Mouse (Mus musculus) kidney, embryonic 14.5 days (tissue): ENCODE data around the gene Tbrg1. TPM values are rescaled to one million over a fixed set of nuclear protein-coding genes. Genes with fewer than 3 reads are reported as not detected.
A peak's percentile ranks its signal among the peaks of the same experiment; 100 is the strongest.

Experiments
- ATAC-seq: fragments of 200-750 bp; cut with Nextera tagmentation; 2 replicates; pipeline ENCODE4 v1.8.0; 2017; ENCODE audit warnings: moderate number of reproducible peaks, mild to moderate bottlenecking, moderate TSS enrichment, moderate library complexity; ENCODE audit not compliant: low FRiP score, low TSS enrichment
- H3K27ac ChIP-seq: fragments of 300-500 bp; sonication (generic); 2 replicates; pipeline ENCODE4 v1.5.1; 2014; ENCODE audit warnings: low read depth, mild to moderate bottlenecking, low read length, moderate library complexity, mixed read lengths
- H3K27me3 ChIP-seq: fragments of 300-500 bp; sonication (generic); 2 replicates; pipeline ENCODE4 v1.6.1; 2014; ENCODE audit warnings: mild to moderate bottlenecking, low read length; ENCODE audit not compliant: control insufficient read depth, insufficient read depth
- H3K36me3 ChIP-seq: fragments of 300-500 bp; sonication (generic); 2 replicates; pipeline ENCODE4 v1.6.1; 2014; ENCODE audit warnings: low read length, mixed read lengths; ENCODE audit not compliant: control insufficient read depth, insufficient read depth
- H3K4me1 ChIP-seq: fragments of 300-500 bp; sonication (generic); 2 replicates; pipeline ENCODE4 v1.6.1; 2014; ENCODE audit warnings: low read length, mixed read lengths; ENCODE audit not compliant: control insufficient read depth, insufficient read depth
- H3K4me2 ChIP-seq: fragments of 300-500 bp; sonication (generic); replicated peaks from 2 replicates; pipeline ENCODE4 v1.6.1; 2014; ENCODE audit warnings: low read depth, mild to moderate bottlenecking, low read length
- H3K4me3 ChIP-seq: fragments of 300-500 bp; sonication (generic); 2 replicates; pipeline ENCODE4 v1.5.1; 2014; ENCODE audit warnings: mild to moderate bottlenecking, low read length
- H3K9ac ChIP-seq: fragments of 300-500 bp; sonication (generic); 2 replicates; pipeline ENCODE4 v1.6.1; 2014; ENCODE audit warnings: low read depth, mild to moderate bottlenecking, low read length, moderate library complexity
- H3K9me3 ChIP-seq: fragments of 300-500 bp; sonication (generic); 2 replicates; pipeline ENCODE4 v1.6.1; 2016; ENCODE audit warnings: low read length; ENCODE audit not compliant: control insufficient read depth
- WGBS: fragments of 180-500 bp; shearing (Covaris S2); extraction: QIAGEN DNeasy Blood & Tissue Kit; methylation state at CpG from one replicate; pipeline ENCODE4 v1.1.7; 2014; 5-methylcytosine and 5-hydroxymethylcytosine counted together
- polyA plus RNA-seq: library from polyadenylated mRNA; unstranded; fragments of >200 nt; fragmentation: Nextera tagmentation; extraction: Ambion mirVana; gene quantifications from 2 replicates; pipeline ENCODE4 v1.2.1, GENCODE M21; 2014

Gene Tbrg1
- polyA plus RNA-seq, 1 experiment from 2014 or later = 142 TPM

- Histone ChIP-seq H3K4me3 (no peak overlapping the region), H3K4me1 (no peaks in the 10 kb centered on the region), H3K9me3 (no peaks in the 10 kb centered on the region), H3K36me3 (no peaks in the 10 kb centered on the region), H3K9ac (no peak overlapping the region), H3K4me2 (no peak overlapping the region), H3K27me3 (no peaks in the 10 kb centered on the region), H3K27ac (no peak overlapping the region)
- no peak for ATAC-seq
- WGBS = 87% methylated on average over 3 of the region's 3 CpGs
Observed at GRCm38 (mm10) chr9:37638721-37639120, 18.4 kb downstream of the Tbrg1 start.

- 47% methylated on average over 6 of the region's 6 CpGs for WGBS
Observed at GRCm38 (mm10) chr9:37636800-37637542, 20.1 kb downstream of the Tbrg1 start.

GRCm38 (mm10) chr9:37636335-37636734 is 20.8 kb downstream of the Tbrg1 start:
- H3K4me1 ChIP-seq = no peaks in the 10 kb centered on the region
- no peaks in the 10 kb centered on the region for H3K9me3 ChIP-seq
- ATAC-seq = no peak
- WGBS = 18% methylated on average over 7 of the region's 7 CpGs
- no peaks in the 10 kb centered on the region for H3K27me3 ChIP-seq
- no peak overlapping the region for H3K4me2 ChIP-seq
- no peak overlapping the region for H3K4me3 ChIP-seq
- no peaks in the 10 kb centered on the region for H3K36me3 ChIP-seq
- no peak overlapping the region for H3K27ac ChIP-seq
- H3K9ac ChIP-seq = no peak overlapping the region

More at GRCm38 (mm10) chr9:37636800-37637542, 20.1 kb downstream of the Tbrg1 start:
- Histone ChIP-seq H3K9ac (no peak overlapping the region), H3K27ac (no peak overlapping the region), H3K27me3 (no peaks in the 10 kb centered on the region), H3K4me1 (no peaks in the 10 kb centered on the region), H3K4me3 (no peak overlapping the region), H3K36me3 (no peaks in the 10 kb centered on the region), H3K4me2 (no peak overlapping the region), H3K9me3 (no peaks in the 10 kb centered on the region)
- peak; percentile 28; the same call in 1 of the 2 replicates for ATAC-seq

- no peak for ATAC-seq
- Histone ChIP-seq H3K4me2 (no peak overlapping the region), H3K36me3 (no peaks in the 10 kb centered on the region), H3K4me1 (no peaks in the 10 kb centered on the region), H3K9ac (no peak overlapping the region), H3K9me3 (no peaks in the 10 kb centered on the region), H3K27ac (no peak overlapping the region), H3K27me3 (no peaks in the 10 kb centered on the region), H3K4me3 (no peak overlapping the region)
- WGBS = 95% methylated on average over 3 of the region's 3 CpGs
Observed at GRCm38 (mm10) chr9:37634269-37634668, 22.8 kb downstream of the Tbrg1 start.

- no peaks in the 10 kb centered on the region for H3K27me3 ChIP-seq
- H3K4me1 ChIP-seq = no peaks in the 10 kb centered on the region
- no peak overlapping the region for H3K27ac ChIP-seq
- 85% methylated on average over 2 of the region's 2 CpGs for WGBS
- H3K4me2 ChIP-seq = no peak overlapping the region
- no peaks in the 10 kb centered on the region for H3K36me3 ChIP-seq
- no peaks in the 10 kb centered on the region for H3K9me3 ChIP-seq
- H3K4me3 ChIP-seq = no peak overlapping the region
- ATAC-seq = no peak
- no peak overlapping the region for H3K9ac ChIP-seq
Observed at GRCm38 (mm10) chr9:37632305-37632704, 24.8 kb downstream of the Tbrg1 start.

GRCm38 (mm10) chr9:37629941-37630340 is 27.2 kb downstream of the Tbrg1 start:
- H3K9ac ChIP-seq = no peak overlapping the region
- no peak overlapping the region for H3K4me2 ChIP-seq
- no peaks in the 10 kb centered on the region for H3K9me3 ChIP-seq
- H3K27me3 ChIP-seq = no peaks in the 10 kb centered on the region
- no peaks in the 10 kb centered on the region for H3K36me3 ChIP-seq
- no peak for ATAC-seq
- no peak overlapping the region for H3K4me3 ChIP-seq
- no peak overlapping the region for H3K27ac ChIP-seq
- H3K4me1 ChIP-seq = no peaks in the 10 kb centered on the region
- WGBS = 82% methylated on average over 2 of the region's 2 CpGs

- no peaks in the 10 kb centered on the region for H3K36me3 ChIP-seq
- no peak overlapping the region for H3K27ac ChIP-seq
- no peak overlapping the region for H3K4me2 ChIP-seq
- ATAC-seq = no peak
- H3K4me3 ChIP-seq = no peak overlapping the region
- H3K9me3 ChIP-seq = no peaks in the 10 kb centered on the region
- H3K27me3 ChIP-seq = no peaks in the 10 kb centered on the region
- no peak overlapping the region for H3K9ac ChIP-seq
- WGBS = 77% methylated on average over 4 of the region's 4 CpGs
- H3K4me1 ChIP-seq = no peaks in the 10 kb centered on the region
Observed at GRCm38 (mm10) chr9:37628581-37628980, 28.5 kb downstream of the Tbrg1 start.

GRCm38 (mm10) chr9:37627263-37627662 is 29.8 kb downstream of the Tbrg1 start:
- no peaks in the 10 kb centered on the region for H3K9me3 ChIP-seq
- WGBS = 100% methylated on average over 1 of the region's 1 CpGs
- H3K36me3 ChIP-seq = no peaks in the 10 kb centered on the region
- no peak overlapping the region for H3K4me2 ChIP-seq
- no peak overlapping the region for H3K27ac ChIP-seq
- ATAC-seq = no peak
- H3K27me3 ChIP-seq = no peaks in the 10 kb centered on the region
- H3K9ac ChIP-seq = no peak overlapping the region
- no peak overlapping the region for H3K4me3 ChIP-seq
- H3K4me1 ChIP-seq = no peaks in the 10 kb centered on the region

- Histone ChIP-seq H3K36me3 (no peaks in the 10 kb centered on the region), H3K4me3 (no peak overlapping the region), H3K4me1 (no peaks in the 10 kb centered on the region), H3K9ac (no peak overlapping the region), H3K4me2 (no peak overlapping the region), H3K27ac (no peak overlapping the region), H3K9me3 (no peaks in the 10 kb centered on the region), H3K27me3 (no peaks in the 10 kb centered on the region)
- WGBS = 11% methylated on average over 3 of the region's 3 CpGs
- no peak for ATAC-seq
Observed at GRCm38 (mm10) chr9:37626103-37626567, 31.0 kb downstream of the Tbrg1 start.
